Mouse (Mus musculus) embryonic facial prominence, embryonic 12.5 days (tissue): Measurements from ENCODE around the gene Ube2e3. TPM values are rescaled to one million over a fixed set of nuclear protein-coding genes. Genes with fewer than 3 reads are reported as not detected.

ENCODE experiments used
- ATAC-seq: fragments of 200-750 bp; cut with Nextera tagmentation; 2 replicates; pipeline ENCODE4 v1.8.0; 2017; ENCODE audit not compliant: insufficient number of reproducible peaks, insufficient read depth, low FRiP score, low TSS enrichment
- H3K27ac ChIP-seq: fragments of 300-500 bp; sonication (generic); 2 replicates; pipeline ENCODE4 v1.5.1; 2016; ENCODE audit warnings: mild to moderate bottlenecking
- H3K27me3 ChIP-seq: fragments of 300-500 bp; sonication (generic); 2 replicates; pipeline ENCODE4 v1.6.1; 2016; ENCODE audit warnings: mild to moderate bottlenecking, moderate library complexity
- H3K36me3 ChIP-seq: fragments of 300-500 bp; sonication (generic); 2 replicates; pipeline ENCODE4 v1.6.1; 2016; ENCODE audit warnings: mild to moderate bottlenecking
- H3K4me1 ChIP-seq: fragments of 300-500 bp; sonication (generic); 2 replicates; pipeline ENCODE4 v1.6.1; 2016
- H3K4me2 ChIP-seq: fragments of 300-500 bp; sonication (generic); replicated peaks from 2 replicates; pipeline ENCODE4 v1.6.1; 2016; ENCODE audit warnings: mild to moderate bottlenecking, moderate library complexity
- H3K4me3 ChIP-seq: fragments of 300-500 bp; sonication (generic); 2 replicates; pipeline ENCODE4 v1.5.1; 2016; ENCODE audit warnings: mild to moderate bottlenecking
- H3K9ac ChIP-seq: fragments of 300-500 bp; sonication (generic); 2 replicates; pipeline ENCODE4 v1.6.1; 2016; ENCODE audit warnings: mild to moderate bottlenecking, moderate library complexity
- H3K9me3 ChIP-seq: fragments of 300-500 bp; sonication (generic); 2 replicates; pipeline ENCODE4 v1.6.1; 2016; ENCODE audit warnings: mild to moderate bottlenecking, moderate library complexity
- WGBS: fragments of 180-500 bp; shearing (Covaris S2); methylation state at CpG from one replicate; pipeline ENCODE4 v1.1.7; 2016; 5-methylcytosine and 5-hydroxymethylcytosine counted together
- polyA plus RNA-seq: library from polyadenylated mRNA; unstranded; fragments of >200 nt; fragmentation: Nextera tagmentation; extraction: Ambion mirVana; gene quantifications from 2 replicates; pipeline ENCODE4 v1.2.1, GENCODE M21; 2016

Gene Ube2e3
- polyA plus RNA-seq, 1 experiment from 2014 or later, result 213 TPM

DNA sequence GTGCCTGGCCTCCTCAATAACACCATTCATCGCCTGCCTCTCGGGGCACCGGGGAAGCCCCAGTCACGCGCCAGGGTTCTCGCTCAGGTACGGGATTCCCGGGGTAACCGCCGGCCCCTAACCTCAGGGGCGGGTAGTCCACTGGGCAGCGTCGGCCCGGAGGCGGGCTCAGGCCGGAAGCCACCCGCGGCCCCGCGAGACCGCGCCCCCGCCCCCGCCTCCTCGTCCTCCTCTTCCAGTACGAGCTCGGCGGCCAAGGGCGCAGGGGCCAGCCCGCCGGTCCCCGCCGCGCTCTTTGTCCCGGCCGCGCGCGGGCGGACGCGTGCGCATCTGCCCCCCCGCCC lies 559 bp downstream of the Ube2e3 start:
- H3K4me1 ChIP-seq, result peaks cover 10% of the 10 kb centered on the region; the same call in 1 of the 2 replicates
- H3K27ac ChIP-seq, result peak overlapping the region; percentile 98
- no peaks in the 10 kb centered on the region for H3K9me3 ChIP-seq
- 1% methylated on average over 37 of the region's 44 CpGs for WGBS
- no peaks in the 10 kb centered on the region for H3K27me3 ChIP-seq
- H3K9ac ChIP-seq, result peak overlapping the region; percentile 97
- peak overlapping the region; percentile 72 for H3K4me3 ChIP-seq
- peak; percentile 73 for ATAC-seq
- H3K36me3 ChIP-seq, result no peaks in the 10 kb centered on the region
- H3K4me2 ChIP-seq, result peak overlapping the region; percentile 71

DNA sequence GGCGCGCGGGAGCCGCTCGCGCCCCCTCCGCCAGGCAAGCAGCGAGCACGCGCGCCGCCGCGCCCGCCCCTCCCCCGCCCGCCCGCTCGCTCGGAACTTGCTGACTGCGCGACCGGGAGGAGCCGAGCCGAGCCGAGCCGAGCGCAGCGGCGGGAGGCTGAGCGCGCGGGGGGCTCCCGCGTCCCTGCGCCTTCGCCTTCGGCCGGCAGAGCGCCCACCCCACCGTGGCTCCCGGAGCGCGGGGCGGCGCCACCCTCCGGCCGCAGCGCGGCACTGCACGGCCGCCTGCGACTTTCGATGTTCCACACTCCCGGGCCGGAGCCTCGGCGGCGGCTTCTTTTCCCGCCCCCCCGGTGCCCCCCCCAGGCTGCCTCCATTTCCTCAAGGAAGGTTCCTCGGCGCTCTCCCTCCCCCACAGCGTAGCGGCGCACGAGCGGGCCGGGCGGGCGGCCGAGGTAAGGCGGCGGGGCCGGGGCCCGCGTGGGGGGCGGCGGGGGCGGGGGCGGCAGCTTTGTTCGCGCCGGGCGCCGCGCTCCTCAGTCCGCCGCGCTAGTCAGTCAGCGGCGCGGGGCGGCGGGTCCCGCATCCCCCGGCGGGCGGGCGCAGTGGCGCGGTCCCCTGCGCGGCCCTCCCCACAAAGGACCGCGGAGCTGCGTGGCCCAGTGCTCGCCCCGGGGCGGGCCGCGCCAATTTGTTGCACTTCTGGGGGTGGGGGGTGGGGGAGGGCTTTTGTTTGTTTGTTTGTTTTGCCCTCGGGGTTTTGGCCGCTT lies 1.2 kb downstream of the Ube2e3 start:
- Histone ChIP-seq H3K4me1 (peaks cover 14% of the 10 kb centered on the region), H3K9me3 (no peaks in the 10 kb centered on the region)
- ATAC-seq, result peak; percentile 95

GRCm38 (mm10) chr2:78869721-78870442 lies 2.0 kb downstream of the Ube2e3 start:
- Histone ChIP-seq H3K9ac (peak overlapping the region; percentile 97), H3K4me1 (peaks cover 16% of the 10 kb centered on the region), H3K9me3 (no peaks in the 10 kb centered on the region), H3K27me3 (no peaks in the 10 kb centered on the region), H3K36me3 (no peaks in the 10 kb centered on the region), H3K4me3 (peak overlapping the region; percentile 72), H3K27ac (peak overlapping the region; percentile 98), H3K4me2 (peak overlapping the region; percentile 59)
- whole genome bisulfite sequencing, result 1% methylated on average over 35 of the region's 35 CpGs
- no peak for ATAC-seq

More for the DNA sequence above, 1.2 kb downstream of the Ube2e3 start:
- WGBS, result under 1% methylated on average over 87 of the region's 114 CpGs
- peak overlapping the region; percentile 97 for H3K9ac ChIP-seq
- no peaks in the 10 kb centered on the region for H3K36me3 ChIP-seq
- H3K4me2 ChIP-seq, result peak overlapping the region; percentile 71
- no peaks in the 10 kb centered on the region for H3K27me3 ChIP-seq
- peak overlapping the region; percentile 72 for H3K4me3 ChIP-seq
- H3K27ac ChIP-seq, result peak overlapping the region; percentile 98

GRCm38 (mm10) chr2:78870443-78871025 lies 2.6 kb downstream of the Ube2e3 start:
- WGBS, result 10% methylated on average over 10 of the region's 10 CpGs
- no peaks in the 10 kb centered on the region for H3K9me3 ChIP-seq
- H3K9ac ChIP-seq, result peak overlapping the region; percentile 97
- ATAC-seq, result no peak
- peaks cover 20% of the 10 kb centered on the region for H3K4me1 ChIP-seq
- peak overlapping the region; percentile 72 for H3K4me3 ChIP-seq
- peak overlapping the region; percentile 59 for H3K4me2 ChIP-seq
- H3K36me3 ChIP-seq, result no peaks in the 10 kb centered on the region
- H3K27me3 ChIP-seq, result no peaks in the 10 kb centered on the region
- H3K27ac ChIP-seq, result peak overlapping the region; percentile 41; the same call in 1 of the 2 replicates

DNA sequence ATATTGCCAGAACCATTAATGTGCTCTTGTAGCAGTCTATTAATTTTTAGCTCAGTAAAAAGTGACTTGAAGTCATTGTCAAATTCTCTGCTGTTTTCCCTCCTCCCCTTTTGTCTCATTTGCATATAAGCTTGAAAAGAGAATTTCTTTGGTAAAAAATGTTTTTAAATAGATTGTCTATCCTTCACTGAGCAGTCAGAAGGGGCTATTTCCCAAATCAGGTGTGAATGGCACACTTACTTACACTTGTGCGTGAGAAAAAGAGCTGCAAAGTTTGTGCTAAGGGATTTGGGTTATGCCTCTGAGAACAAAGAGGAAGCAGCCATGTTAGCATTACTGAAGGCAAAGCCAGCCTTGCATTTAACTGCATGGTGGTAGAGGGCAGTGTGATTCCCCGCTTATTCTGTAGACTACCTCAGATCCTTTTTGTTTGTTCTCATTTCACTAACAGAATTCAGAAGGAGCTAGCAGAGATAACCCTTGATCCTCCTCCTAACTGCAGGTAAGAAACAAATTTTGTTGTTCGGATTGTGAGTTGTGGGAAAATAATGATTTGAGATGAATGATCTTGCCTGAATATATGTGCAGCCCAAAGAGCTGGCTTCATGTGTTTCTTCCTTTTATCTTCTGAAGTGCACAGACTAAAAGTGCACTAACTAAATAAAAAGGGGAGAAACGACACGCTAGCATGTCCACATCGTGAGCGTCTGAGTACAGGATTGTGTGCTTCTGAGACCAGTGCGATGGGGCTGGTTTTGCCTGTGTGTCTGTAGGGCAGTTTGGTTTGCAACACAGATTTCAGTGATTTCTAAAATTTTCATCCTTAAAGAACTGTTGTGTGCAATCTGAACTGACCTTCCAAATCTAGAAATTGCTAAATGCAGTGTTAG lies 4.3 kb downstream of the Ube2e3 start:
- ATAC-seq, result no peak
- peak overlapping the region; percentile 59 for H3K4me2 ChIP-seq

DNA sequence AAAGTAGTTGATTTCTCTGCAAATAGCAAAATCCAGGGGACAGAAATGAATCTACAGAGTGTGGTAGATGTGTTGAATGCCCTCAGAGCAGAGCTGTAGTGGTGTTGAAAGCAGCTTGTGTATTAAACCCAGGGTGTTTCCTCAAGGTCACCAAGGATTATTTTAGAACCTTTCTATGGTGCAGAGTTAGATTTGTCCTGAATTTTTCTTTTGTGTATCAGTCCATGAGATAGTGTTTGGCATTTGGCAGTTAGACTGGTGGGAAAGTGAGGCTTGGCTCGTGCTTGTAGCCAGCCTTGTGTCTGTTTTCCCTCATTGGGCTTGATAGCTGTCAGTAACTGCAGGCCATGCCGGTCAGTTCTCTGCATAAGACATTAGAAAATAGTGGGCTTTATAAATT lies 6.0 kb downstream of the Ube2e3 start:
- Histone ChIP-seq H3K9ac (no peak overlapping the region), H3K4me2 (peak overlapping the region; percentile 37), H3K27me3 (no peaks in the 10 kb centered on the region), H3K36me3 (no peaks in the 10 kb centered on the region), H3K27ac (no peak overlapping the region), H3K9me3 (no peaks in the 10 kb centered on the region), H3K4me3 (peak overlapping the region; percentile 10; the same call in 1 of the 2 replicates), H3K4me1 (peaks cover 33% of the 10 kb centered on the region)
- ATAC-seq, result no peak
- WGBS, result 34% methylated on average over 2 of the region's 2 CpGs

More for the DNA sequence above, 4.3 kb downstream of the Ube2e3 start:
- Histone ChIP-seq H3K4me3 (peak overlapping the region; percentile 72), H3K4me1 (peaks cover 29% of the 10 kb centered on the region), H3K9ac (peak overlapping the region; percentile 52), H3K36me3 (no peaks in the 10 kb centered on the region), H3K9me3 (no peaks in the 10 kb centered on the region), H3K27me3 (no peaks in the 10 kb centered on the region), H3K27ac (peak overlapping the region; percentile 65; the same call in 1 of the 2 replicates)
- WGBS, result 27% methylated on average over 8 of the region's 8 CpGs

DNA sequence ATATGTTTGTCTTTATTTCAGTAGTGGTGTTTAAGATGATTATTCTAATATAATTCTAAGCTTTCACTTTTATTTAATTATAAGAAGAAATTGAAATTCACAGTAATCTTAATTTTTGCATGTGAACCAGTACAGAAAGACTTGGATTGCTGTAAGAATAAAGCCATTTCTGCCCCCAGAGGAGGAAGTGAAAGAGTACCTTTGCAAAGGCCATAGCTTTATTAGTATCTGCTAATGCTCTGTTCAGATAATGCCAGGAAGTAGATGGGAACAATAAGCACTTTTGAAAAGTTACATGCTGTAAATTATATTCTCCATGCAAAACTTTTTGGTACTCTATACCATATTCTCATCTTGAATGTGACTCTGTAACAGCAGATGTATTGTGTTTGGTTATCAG lies 8.1 kb downstream of the Ube2e3 start:
- no peak overlapping the region for H3K9ac ChIP-seq
- no peaks in the 10 kb centered on the region for H3K9me3 ChIP-seq
- H3K27me3 ChIP-seq, result no peaks in the 10 kb centered on the region
- no peak for ATAC-seq
- H3K27ac ChIP-seq, result no peak overlapping the region
- H3K4me2 ChIP-seq, result no peak overlapping the region
- no peaks in the 10 kb centered on the region for H3K36me3 ChIP-seq
- H3K4me1 ChIP-seq, result peaks cover 28% of the 10 kb centered on the region
- no peak overlapping the region for H3K4me3 ChIP-seq

- no peaks in the 10 kb centered on the region for H3K9me3 ChIP-seq
- no peak overlapping the region for H3K27ac ChIP-seq
- H3K27me3 ChIP-seq, result no peaks in the 10 kb centered on the region
- H3K4me3 ChIP-seq, result no peak overlapping the region
- H3K9ac ChIP-seq, result no peak overlapping the region
- H3K4me2 ChIP-seq, result no peak overlapping the region
- ATAC-seq, result no peak
- no peaks in the 10 kb centered on the region for H3K36me3 ChIP-seq
- WGBS, result 40% methylated on average over 1 of the region's 1 CpGs
- H3K4me1 ChIP-seq, result peaks cover 14% of the 10 kb centered on the region
Observed at GRCm38 (mm10) chr2:78882068-78882467, 14.1 kb downstream of the Ube2e3 start.

DNA sequence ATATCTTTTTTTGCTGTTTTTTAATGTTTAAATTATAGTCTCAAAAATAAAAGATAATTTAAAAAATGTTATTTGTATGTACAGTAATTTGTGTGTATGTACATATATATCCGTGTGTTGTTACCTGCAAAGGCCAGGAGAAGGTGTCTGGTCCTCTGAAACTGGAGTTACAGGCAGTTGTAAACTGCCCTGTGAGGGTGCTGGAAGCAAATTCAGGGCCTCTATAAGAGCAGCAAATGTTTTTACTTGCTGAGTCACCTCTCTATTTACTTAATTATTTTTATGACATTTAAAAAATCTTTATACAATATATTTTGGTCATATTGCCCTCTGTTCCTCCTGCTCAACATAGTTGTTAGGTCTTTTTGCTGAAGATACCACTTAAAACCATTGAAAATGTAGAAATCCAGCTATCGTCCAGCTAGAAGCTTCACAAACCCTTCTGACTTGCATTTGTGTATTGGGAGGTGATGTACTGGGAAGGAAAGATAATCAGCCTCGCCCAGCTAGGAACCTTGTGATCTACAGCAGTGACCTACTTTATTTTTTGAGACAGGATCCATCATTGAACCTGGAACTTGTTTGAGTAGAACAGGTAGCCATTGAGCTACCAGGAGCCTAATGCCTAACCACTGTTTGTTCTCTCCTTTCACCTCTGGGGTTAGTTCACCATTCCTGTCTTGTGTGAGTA lies 15.0 kb downstream of the Ube2e3 start:
- ATAC-seq, result no peak
- H3K9ac ChIP-seq, result no peak overlapping the region
- WGBS, result 94% methylated on average over 3 of the region's 3 CpGs

GRCm38 (mm10) chr2:78886446-78886845 lies 18.5 kb downstream of the Ube2e3 start:
- Histone ChIP-seq H3K36me3 (no peaks in the 10 kb centered on the region), H3K9ac (no peak overlapping the region), H3K4me1 (peaks cover 8% of the 10 kb centered on the region), H3K27ac (no peak overlapping the region), H3K4me2 (no peak overlapping the region), H3K4me3 (no peak overlapping the region), H3K27me3 (no peaks in the 10 kb centered on the region), H3K9me3 (no peaks in the 10 kb centered on the region)
- no peak for ATAC-seq
- 84% methylated on average over 2 of the region's 2 CpGs for WGBS

More for the DNA sequence above, 15.0 kb downstream of the Ube2e3 start:
- Histone ChIP-seq H3K4me2 (no peak overlapping the region), H3K27ac (no peak overlapping the region), H3K4me1 (peaks cover 12% of the 10 kb centered on the region), H3K4me3 (no peak overlapping the region), H3K9me3 (no peaks in the 10 kb centered on the region), H3K27me3 (no peaks in the 10 kb centered on the region), H3K36me3 (no peaks in the 10 kb centered on the region)
